Mouse (Mus musculus): ENCODE data around the gene Il16. TPM values are rescaled to one million over a fixed set of nuclear protein-coding genes. Genes with fewer than 3 reads are reported as not detected.

Gene Il16
- total and polyA plus RNA-seq, 2 experiments from 2014 or later = 0.85 to 0.99 TPM

DNA sequence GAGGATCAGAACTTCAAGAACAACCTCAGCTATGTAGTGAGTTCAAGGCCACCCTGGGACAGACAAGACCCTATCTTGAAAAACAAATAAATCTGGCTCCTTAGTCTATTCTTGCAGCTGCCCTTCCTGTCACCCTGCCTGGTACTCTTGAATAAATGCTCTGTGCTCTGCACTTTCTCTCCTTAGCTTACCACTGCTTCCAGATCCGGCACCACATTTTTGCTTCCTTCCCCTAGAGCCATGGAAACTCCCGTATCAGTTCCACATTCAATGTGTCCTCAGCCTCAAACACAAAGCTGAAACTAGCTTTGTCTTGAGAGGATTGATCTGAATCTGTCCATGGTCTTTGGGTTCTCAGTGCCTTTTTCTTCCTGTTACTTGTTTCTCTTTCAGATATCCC lies 21.0 kb downstream of the Il16 start:
- no peak for TF ChIP-seq CTCF (IDR thresholded peaks at IDR 0.05)
- ATAC-seq (ENCODE audit: low FRiP score) = no peak
- H3K9ac ChIP-seq (replicated peaks; ENCODE audit: low read length, poor library complexity, severe bottlenecking) = no peak overlapping the region
- DNase-seq (ENCODE audit: low spot score) = no peak
- H3K4me1 ChIP-seq (ENCODE audit: insufficient read depth, low read length) = no peaks in the 10 kb centered on the region
- WGBS = 40% methylated on average over 2 of the region's 2 CpGs
- no peaks in the 10 kb centered on the region for H3K36me3 ChIP-seq (ENCODE audit: insufficient read depth, low read length)
- no peaks in the 10 kb centered on the region for H3K27me3 ChIP-seq (ENCODE audit: insufficient read depth, low read length)
- H3K27ac ChIP-seq (ENCODE audit: low read depth, low read length) = no peak overlapping the region
- no peak overlapping the region for H3K4me3 ChIP-seq (ENCODE audit: low read depth, low read length)
- H3K4me2 ChIP-seq (ENCODE audit: low read depth, low read length, poor library complexity, severe bottlenecking) = no peak overlapping the region
- H3K9me3 ChIP-seq (ENCODE audit: low read length) = no peaks in the 10 kb centered on the region

DNA sequence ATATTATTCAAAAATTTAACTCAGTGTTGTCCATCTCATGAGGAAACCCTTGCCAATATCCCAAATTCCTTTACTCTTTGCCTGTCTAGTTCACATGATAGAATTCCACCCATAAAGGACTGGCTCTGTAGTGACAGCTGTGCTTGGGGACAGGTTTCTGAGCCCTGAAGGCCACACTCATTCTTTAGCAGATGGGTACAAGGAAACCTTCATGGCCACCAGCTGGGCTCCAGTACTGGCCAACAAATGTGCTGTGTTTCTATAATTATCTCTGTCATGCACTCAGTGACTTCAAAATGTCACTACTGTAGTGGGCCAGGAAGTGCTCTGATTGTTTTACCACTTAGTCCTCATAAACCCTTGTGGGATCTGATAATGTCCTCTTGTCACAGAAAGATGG lies 21.6 kb downstream of the Il16 start:
- no peak overlapping the region for H3K4me3 ChIP-seq (ENCODE audit: low read depth, low read length)
- no peak for DNase-seq (ENCODE audit: low spot score)

DNA sequence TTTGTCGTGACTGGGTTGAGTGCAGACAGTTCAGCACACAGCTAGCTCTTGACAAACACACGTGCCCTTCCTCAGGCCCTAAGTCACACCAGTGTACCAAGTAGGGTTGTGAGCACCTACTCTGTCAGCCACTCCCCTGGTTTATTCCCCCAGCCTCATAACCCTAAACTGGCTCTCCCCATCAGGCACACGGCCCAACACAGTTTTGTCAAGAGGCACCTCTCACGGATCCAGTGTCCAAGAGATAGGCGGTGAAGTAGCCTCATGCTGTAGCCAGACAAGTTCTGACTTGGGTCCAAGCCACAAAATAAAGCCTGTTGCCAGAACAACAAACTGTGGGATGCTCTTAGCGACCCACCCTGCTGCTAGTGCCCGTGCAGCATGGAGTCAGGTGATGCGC lies 22.3 kb downstream of the Il16 start:
- 88% methylated on average over 8 of the region's 8 CpGs for WGBS
- no peak overlapping the region for H3K9ac ChIP-seq (replicated peaks; ENCODE audit: low read length, poor library complexity, severe bottlenecking)
- H3K9me3 ChIP-seq (ENCODE audit: low read length) = no peaks in the 10 kb centered on the region
- H3K4me1 ChIP-seq (ENCODE audit: insufficient read depth, low read length) = no peaks in the 10 kb centered on the region
- H3K4me3 ChIP-seq (ENCODE audit: low read depth, low read length) = no peak overlapping the region
- no peak overlapping the region for H3K27ac ChIP-seq (ENCODE audit: low read depth, low read length)
- no peak overlapping the region for H3K4me2 ChIP-seq (ENCODE audit: low read depth, low read length, poor library complexity, severe bottlenecking)
- DNase-seq (ENCODE audit: low spot score) = no peak
- H3K36me3 ChIP-seq (ENCODE audit: insufficient read depth, low read length) = no peaks in the 10 kb centered on the region
- ATAC-seq (ENCODE audit: low FRiP score) = no peak
- TF ChIP-seq CTCF (IDR thresholded peaks at IDR 0.05) = no peak
- no peaks in the 10 kb centered on the region for H3K27me3 ChIP-seq (ENCODE audit: insufficient read depth, low read length)

More for the DNA sequence above, 21.6 kb downstream of the Il16 start:
- Histone ChIP-seq H3K4me2 (ENCODE audit: low read depth, low read length, poor library complexity, severe bottlenecking) (no peak overlapping the region), H3K9ac (replicated peaks; ENCODE audit: low read length, poor library complexity, severe bottlenecking) (no peak overlapping the region), H3K9me3 (ENCODE audit: low read length) (no peaks in the 10 kb centered on the region), H3K27ac (ENCODE audit: low read depth, low read length) (no peak overlapping the region), H3K27me3 (ENCODE audit: insufficient read depth, low read length) (no peaks in the 10 kb centered on the region), H3K4me1 (ENCODE audit: insufficient read depth, low read length) (no peaks in the 10 kb centered on the region), H3K36me3 (ENCODE audit: insufficient read depth, low read length) (no peaks in the 10 kb centered on the region)
- TF ChIP-seq CTCF (IDR thresholded peaks at IDR 0.05) = no peak
- ATAC-seq (ENCODE audit: low FRiP score) = no peak

DNA sequence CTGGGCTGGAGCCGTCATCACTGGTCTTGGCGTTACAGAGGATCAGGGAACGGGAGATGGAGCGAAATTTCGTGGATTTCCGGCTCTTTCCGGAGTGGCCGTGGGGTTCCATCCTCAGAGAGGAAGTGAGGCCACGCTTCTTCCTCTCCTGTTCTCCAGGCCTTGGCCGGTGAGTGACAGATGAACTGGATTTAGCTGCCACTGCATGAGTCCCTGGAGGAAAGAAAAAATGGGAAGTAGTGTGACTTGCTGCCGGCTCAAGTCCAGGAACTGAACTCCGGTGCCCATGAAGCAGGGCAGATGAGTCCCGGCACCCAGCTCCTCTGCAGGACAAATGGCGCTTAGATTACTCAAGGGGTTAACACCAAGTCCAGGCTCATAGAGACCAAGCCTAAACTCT lies 23.0 kb downstream of the Il16 start:
- H3K27ac ChIP-seq (ENCODE audit: low read depth, low read length) = no peak overlapping the region
- no peaks in the 10 kb centered on the region for H3K9me3 ChIP-seq (ENCODE audit: low read length)
- no peak overlapping the region for H3K9ac ChIP-seq (replicated peaks; ENCODE audit: low read length, poor library complexity, severe bottlenecking)
- H3K27me3 ChIP-seq (ENCODE audit: insufficient read depth, low read length) = no peaks in the 10 kb centered on the region
- TF ChIP-seq CTCF (IDR thresholded peaks at IDR 0.05) = no peak
- no peaks in the 10 kb centered on the region for H3K4me1 ChIP-seq (ENCODE audit: insufficient read depth, low read length)
- no peak overlapping the region for H3K4me3 ChIP-seq (ENCODE audit: low read depth, low read length)
- DNase-seq (ENCODE audit: low spot score) (no peak), ATAC-seq (ENCODE audit: low FRiP score) (no peak)
- 86% methylated on average over 14 of the region's 14 CpGs for WGBS
- H3K36me3 ChIP-seq (ENCODE audit: insufficient read depth, low read length) = no peaks in the 10 kb centered on the region
- H3K4me2 ChIP-seq (ENCODE audit: low read depth, low read length, poor library complexity, severe bottlenecking) = no peak overlapping the region

DNA sequence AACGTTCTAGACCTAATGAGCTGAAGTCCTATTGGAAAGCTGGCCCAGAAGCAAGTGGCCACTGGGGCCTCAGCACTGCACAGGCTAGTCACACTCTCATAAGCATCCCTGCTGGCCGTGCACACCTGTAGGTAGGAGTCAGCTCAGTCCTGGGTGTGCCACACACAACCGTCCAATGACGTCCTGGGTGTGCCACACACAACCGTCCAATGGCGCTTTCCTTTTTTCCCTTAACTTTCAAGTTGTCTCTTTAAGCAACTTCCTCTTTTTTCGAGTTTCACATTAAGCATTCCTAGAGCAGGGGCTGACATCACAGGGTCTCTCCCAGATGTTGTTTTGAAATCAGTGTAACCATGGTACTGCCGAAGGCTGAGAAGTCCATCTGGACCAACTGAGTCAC lies 25.3 kb downstream of the Il16 start:
- H3K36me3 ChIP-seq (ENCODE audit: insufficient read depth, low read length) = no peaks in the 10 kb centered on the region
- H3K4me1 ChIP-seq (ENCODE audit: insufficient read depth, low read length) = no peaks in the 10 kb centered on the region
- no peak for TF ChIP-seq CTCF (IDR thresholded peaks at IDR 0.05)
- no peak overlapping the region for H3K4me2 ChIP-seq (ENCODE audit: low read depth, low read length, poor library complexity, severe bottlenecking)
- no peak overlapping the region for H3K4me3 ChIP-seq (ENCODE audit: low read depth, low read length)
- no peak overlapping the region for H3K9ac ChIP-seq (replicated peaks; ENCODE audit: low read length, poor library complexity, severe bottlenecking)
- H3K27ac ChIP-seq (ENCODE audit: low read depth, low read length) = no peak overlapping the region
- DNase-seq (ENCODE audit: low spot score) = no peak
- H3K27me3 ChIP-seq (ENCODE audit: insufficient read depth, low read length) = no peaks in the 10 kb centered on the region
- H3K9me3 ChIP-seq (ENCODE audit: low read length) = no peaks in the 10 kb centered on the region
- no peak for ATAC-seq (ENCODE audit: low FRiP score)
- 79% methylated on average over 8 of the region's 8 CpGs for WGBS

DNA sequence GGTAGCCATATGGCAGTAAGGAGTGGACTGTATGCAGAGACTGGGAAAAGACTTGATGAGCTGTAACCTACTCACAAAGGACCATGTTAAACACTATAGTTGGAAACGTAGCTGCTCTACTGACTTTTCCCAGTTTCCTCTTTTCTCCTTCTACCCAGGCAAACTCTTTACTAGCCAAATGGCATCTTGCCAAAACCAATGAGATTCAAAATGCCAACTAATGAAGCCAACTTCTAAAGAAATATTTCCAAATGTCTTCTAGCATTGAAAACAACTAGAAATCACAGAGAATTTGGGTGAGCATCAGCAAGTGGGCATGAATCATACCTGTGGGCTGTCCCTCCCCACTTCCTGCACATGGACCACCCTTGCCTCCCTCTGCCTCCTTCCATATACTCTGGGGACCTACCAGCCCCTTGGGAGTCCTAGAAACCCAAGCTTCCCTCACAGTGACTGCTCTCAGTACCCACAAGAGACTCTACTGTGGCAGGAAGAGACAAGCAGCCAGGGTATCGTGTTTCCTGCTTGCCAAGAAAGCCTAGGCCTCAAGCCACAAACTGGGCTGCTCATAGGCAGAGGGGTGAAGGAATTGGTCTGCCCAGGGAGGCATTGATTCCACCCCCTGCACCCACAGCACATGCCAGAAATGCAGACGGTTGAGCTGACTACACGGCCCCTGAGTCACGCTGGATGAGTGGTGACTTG lies 28.4 kb downstream of the Il16 start:
- 63% methylated on average over 5 of the region's 5 CpGs for WGBS
- H3K4me3 ChIP-seq (ENCODE audit: low read depth, low read length) = no peak overlapping the region

More for the DNA sequence above, 28.4 kb downstream of the Il16 start:
- Histone ChIP-seq H3K9me3 (ENCODE audit: low read length) (no peaks in the 10 kb centered on the region), H3K9ac (replicated peaks; ENCODE audit: low read length, poor library complexity, severe bottlenecking) (no peak overlapping the region), H3K4me2 (ENCODE audit: low read depth, low read length, poor library complexity, severe bottlenecking) (no peak overlapping the region), H3K27ac (ENCODE audit: low read depth, low read length) (no peak overlapping the region), H3K4me1 (ENCODE audit: insufficient read depth, low read length) (no peaks in the 10 kb centered on the region), H3K36me3 (ENCODE audit: insufficient read depth, low read length) (no peaks in the 10 kb centered on the region), H3K27me3 (ENCODE audit: insufficient read depth, low read length) (no peaks in the 10 kb centered on the region)
- DNase-seq (ENCODE audit: low spot score) (peak; percentile 31), ATAC-seq (ENCODE audit: low FRiP score) (no peak)
- no peak for TF ChIP-seq CTCF (IDR thresholded peaks at IDR 0.05)

Measured in midbrain, postnatal 0 days (tissue).